Mouse (Mus musculus) bone marrow macrophage, adult 2 months (primary cell): Measurements from ENCODE around the gene Clba1. TPM values are rescaled to one million over a fixed set of nuclear protein-coding genes. Genes with fewer than 3 reads are reported as not detected.
A peak's percentile ranks its signal among the peaks of the same experiment; 100 is the strongest.

ENCODE experiments used
- H3K27ac ChIP-seq: 2 replicates; pipeline ENCODE4 v1.5.1; 2012; ENCODE audit warnings: low read depth, low read length; ENCODE audit not compliant: insufficient read depth
- H3K4me1 ChIP-seq: 2 replicates; pipeline ENCODE4 v1.6.1; 2012; ENCODE audit warnings: low read length; ENCODE audit not compliant: control insufficient read depth, insufficient read depth
- H3K4me3 ChIP-seq: 2 replicates; pipeline ENCODE4 v1.5.1; 2012; ENCODE audit warnings: mild to moderate bottlenecking, low read length, moderate library complexity; ENCODE audit not compliant: insufficient read depth
- CTCF ChIP-seq: IDR thresholded peaks from 2 replicates; pipeline ENCODE4 v1.5.1; 2012; ENCODE audit warnings: low read depth, mild to moderate bottlenecking, low read length, moderate library complexity
- POLR2A ChIP-seq: IDR thresholded peaks from 2 replicates; pipeline ENCODE4 v1.6.1; 2012; ENCODE audit warnings: mild to moderate bottlenecking, low read depth, low read length, borderline replicate concordance
- polyA plus RNA-seq: library from polyadenylated mRNA; stranded (reverse); fragments of >200 nt; gene quantifications from 2 replicates; pipeline ENCODE4 v1.2.4, GENCODE M21; 2012; ENCODE audit not compliant: missing spikeins, insufficient read depth, insufficient read length

Gene Clba1
- polyA plus RNA-seq, 1 experiment, result 2.1 TPM

DNA sequence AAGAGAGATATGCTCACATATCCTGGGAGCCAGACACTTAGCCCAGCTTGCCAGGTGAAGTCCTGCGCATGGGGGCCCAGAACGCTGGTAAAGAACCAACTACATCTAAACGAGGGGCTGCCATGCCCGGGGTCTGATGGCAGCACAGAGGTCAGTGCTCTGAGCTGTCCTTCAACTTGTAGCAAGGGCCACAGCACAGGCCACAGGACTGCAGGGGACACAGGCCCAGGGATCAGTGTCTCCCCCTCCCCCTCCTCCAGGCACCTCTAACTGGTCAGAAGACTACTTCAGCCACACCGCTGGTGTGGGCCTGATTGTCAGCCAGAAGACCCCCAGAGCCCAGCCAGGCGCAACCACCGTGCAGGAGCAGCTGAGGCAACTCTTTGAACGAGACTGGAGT lies 40.6 kb upstream of the Clba1 start:
- TF ChIP-seq POLR2A (no peak), CTCF (no peak)
- Histone ChIP-seq H3K4me1 (peaks cover 10% of the 10 kb centered on the region), H3K27ac (no peak overlapping the region), H3K4me3 (no peak overlapping the region)

DNA sequence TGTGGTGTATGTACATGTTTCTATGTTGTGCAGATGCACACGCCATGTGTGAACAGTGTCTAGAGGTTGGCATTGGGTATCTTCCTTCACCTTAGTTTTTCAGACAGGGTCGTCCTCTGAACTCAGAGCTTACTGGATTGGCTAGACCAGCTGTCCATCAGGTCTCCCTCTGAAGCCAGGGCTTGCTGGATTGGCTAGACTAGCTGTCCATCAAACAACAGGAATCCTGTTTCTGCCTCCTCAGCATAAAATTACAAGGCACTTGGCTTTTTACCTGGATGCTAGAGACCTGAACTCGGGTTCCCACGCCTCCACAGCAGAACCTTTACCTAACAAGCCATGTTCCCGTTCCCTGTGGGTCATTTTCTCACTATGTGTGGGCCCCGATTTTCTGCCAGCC lies 39.7 kb upstream of the Clba1 start:
- Histone ChIP-seq H3K4me3 (no peak overlapping the region), H3K4me1 (peaks cover 1% of the 10 kb centered on the region), H3K27ac (no peak overlapping the region)
- no peak for TF ChIP-seq CTCF
- TF ChIP-seq POLR2A, result no peak

DNA sequence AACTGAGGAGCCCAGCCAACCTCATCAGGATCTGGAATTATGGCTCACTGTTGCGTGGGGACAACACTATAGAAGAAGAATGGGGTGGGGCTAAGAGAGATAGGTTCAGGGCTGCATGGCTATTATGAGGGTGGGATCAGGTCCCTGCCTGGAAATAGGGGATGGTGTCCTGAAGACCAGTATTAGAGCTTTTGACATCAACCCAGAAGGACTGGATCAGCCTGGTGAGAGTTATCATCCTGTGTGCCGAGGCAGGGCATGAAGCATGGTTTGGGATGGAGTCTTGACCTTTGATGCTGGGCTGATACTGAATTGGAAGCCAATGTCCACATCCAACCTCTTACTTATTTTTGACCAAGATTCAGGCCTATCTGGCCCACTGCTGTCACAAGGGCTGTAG lies 39.0 kb upstream of the Clba1 start:
- Histone ChIP-seq H3K27ac (no peak overlapping the region), H3K4me1 (no peaks in the 10 kb centered on the region), H3K4me3 (no peak overlapping the region)
- TF ChIP-seq POLR2A (no peak), CTCF (no peak)

DNA sequence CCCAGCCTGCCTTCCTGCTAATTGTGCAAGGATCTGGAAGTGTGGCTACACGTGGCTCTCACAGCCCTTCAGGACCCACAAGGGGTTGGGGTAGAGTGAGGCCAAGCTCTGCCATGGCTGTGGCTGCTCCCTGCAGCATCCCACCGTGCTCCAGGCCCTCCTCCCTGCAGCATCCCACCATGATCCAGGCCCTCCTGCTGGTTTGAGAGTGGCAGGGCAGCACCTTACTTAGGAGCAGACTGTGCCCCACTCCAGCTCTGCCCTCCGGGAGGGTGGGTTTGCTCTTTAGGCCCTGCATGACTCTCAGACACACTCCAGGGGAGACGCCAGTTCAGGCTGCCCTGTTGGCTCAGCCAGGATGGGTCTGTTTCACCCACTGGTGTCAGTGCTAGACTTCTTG lies 38.3 kb upstream of the Clba1 start:
- Histone ChIP-seq H3K4me3 (no peak overlapping the region), H3K4me1 (no peaks in the 10 kb centered on the region), H3K27ac (no peak overlapping the region)
- no peak for TF ChIP-seq CTCF

DNA sequence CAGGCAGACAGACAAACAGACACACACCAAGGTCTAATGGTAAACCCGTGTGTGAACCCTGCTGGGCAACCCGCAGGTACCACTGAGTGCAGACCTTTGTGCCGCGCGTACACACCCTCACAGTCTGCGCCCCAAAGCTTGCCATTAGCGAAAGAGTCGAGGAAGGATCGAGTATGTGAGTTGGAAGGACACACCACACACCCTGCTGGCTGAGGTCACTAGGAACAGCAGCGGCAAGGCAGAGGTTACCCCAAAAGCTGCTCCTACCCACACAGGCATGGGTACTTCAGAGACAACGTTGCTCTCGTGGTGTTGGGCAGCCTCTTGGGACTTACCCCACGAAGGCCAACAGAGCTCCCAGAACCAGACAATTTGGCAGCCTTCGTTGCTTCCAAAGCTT lies 36.4 kb upstream of the Clba1 start:
- Histone ChIP-seq H3K4me3 (no peak overlapping the region), H3K4me1 (no peaks in the 10 kb centered on the region), H3K27ac (no peak overlapping the region)
- no peak for TF ChIP-seq POLR2A
- TF ChIP-seq CTCF, result no peak

DNA sequence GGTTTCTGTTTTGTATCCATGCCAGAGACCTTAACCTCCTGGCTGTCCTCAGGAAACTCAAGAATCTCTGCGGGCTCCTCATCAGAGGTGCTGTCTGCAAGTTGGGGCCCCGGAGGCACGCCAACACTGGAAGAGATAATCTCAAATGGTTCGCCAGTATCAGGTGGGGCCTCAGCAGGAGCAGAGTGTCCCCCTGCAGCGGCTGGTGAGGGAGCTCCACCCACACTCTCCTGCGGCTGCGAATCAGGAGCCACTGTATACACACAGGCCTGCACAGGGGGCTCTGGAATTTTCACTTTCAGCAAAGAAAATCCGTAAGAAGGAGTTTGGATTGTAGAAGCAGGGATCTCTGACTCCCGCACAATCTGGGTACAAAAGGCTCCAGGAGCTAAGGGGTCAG lies 35.4 kb upstream of the Clba1 start:
- TF ChIP-seq POLR2A, result no peak
- no peak for TF ChIP-seq CTCF

DNA sequence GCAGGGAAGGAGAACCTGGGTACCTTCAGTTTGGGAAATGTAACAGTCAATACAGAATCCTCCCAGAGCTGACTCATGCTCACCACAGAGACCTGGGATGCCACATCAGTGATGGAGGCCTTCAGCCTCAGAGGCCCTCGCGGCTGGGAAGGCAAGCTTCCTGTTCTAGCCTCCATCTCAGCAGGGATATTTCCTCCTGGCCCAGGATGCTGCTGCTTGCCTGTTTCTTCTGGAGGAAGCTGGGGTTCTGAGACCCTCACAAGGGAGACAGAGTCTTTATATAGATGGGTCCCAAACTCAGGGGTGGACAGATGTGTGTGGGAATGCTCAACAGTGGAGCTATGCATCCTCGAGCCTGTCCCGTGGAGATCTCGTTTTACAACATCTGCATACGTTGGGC lies 34.7 kb upstream of the Clba1 start:
- no peaks in the 10 kb centered on the region for H3K4me1 ChIP-seq
- H3K4me3 ChIP-seq, result no peak overlapping the region
- TF ChIP-seq CTCF (no peak), POLR2A (no peak)
- H3K27ac ChIP-seq, result no peak overlapping the region

More for the DNA sequence above, 35.4 kb upstream of the Clba1 start:
- Histone ChIP-seq H3K4me3 (no peak overlapping the region), H3K27ac (no peak overlapping the region), H3K4me1 (no peaks in the 10 kb centered on the region)

DNA sequence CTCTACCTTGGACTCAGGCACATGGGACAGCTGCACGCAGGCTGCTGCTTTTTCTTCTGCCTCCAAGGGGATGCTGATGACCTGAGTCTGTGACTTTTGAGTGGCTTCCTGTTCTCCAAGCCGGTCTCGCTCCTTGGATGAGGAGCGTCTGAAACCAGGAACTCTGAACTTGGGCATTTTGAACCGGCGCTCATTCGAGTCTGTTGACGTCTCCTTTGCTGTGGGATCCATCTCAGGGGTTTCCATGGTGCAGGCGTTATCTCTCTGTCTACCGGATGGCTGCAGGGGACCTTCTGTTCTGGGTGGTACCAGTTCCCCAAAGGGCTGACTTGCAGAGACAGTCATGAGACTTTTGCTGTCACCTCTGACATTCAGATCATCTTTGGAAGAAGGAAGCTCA lies 34.3 kb upstream of the Clba1 start:
- Histone ChIP-seq H3K4me3 (no peak overlapping the region), H3K4me1 (no peaks in the 10 kb centered on the region), H3K27ac (no peak overlapping the region)
- TF ChIP-seq POLR2A (no peak), CTCF (no peak)

DNA sequence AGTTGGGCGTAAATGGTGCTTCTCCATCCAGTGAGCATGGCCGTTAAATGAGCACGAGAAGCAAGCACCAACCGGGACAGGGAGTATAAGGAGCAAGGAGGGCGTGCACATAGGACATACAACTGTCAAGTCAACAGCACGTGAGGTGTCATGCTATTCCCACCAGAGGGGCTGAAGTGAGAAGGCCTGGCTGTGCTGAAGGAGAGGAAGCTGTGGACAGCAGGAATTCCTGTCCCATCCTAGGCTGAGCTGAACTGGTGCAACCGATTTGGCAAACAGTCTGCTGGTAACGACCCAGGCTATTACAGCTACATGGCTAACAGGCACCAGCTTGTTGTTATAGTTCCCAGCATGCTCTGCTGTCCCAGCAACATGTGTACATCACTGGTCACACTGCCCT lies 17.7 kb upstream of the Clba1 start:
- no peak overlapping the region for H3K4me3 ChIP-seq
- H3K27ac ChIP-seq, result no peak overlapping the region

DNA sequence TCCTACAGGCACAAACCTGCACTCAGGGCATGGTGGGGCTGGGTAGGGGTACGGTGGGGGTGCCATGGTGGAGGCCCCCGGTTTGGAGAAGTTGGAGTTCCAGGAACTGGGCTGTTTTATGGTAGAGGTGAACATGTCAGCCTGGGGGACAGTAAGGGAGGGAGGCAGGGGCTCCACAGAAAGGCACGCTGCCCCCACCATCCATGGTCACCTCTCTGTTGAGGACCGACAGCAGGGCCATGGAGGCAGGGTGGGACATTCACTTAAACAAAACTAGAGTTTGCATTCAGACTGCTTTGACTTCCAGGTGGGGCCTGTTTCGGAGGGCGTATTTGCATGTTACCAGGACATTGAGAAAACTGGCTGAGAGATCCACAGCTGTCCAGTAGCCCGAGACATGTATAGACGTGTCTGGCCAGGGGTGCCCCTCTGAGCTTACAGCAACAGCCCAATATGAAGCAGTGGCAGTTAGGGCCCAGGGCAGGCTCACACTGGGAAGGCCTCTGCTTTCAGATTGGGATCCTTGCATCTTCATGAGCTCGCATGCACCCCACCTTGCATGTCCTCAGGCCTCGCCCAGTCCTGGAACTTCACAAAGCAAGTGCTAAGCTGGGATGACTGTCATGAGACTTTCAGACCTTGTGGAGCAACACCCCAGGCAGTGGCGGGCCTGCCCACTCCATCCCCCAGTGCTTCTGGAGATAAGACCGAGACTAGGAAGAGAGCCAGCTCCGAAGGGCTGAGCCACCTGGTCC lies 15.0 kb upstream of the Clba1 start:
- Histone ChIP-seq H3K4me1 (peaks cover 44% of the 10 kb centered on the region), H3K27ac (peak overlapping the region; percentile 79), H3K4me3 (peak overlapping the region; percentile 57)
- TF ChIP-seq POLR2A, result no peak
- TF ChIP-seq CTCF, result no peak

More for the DNA sequence above, 17.7 kb upstream of the Clba1 start:
- TF ChIP-seq CTCF (no peak), POLR2A (no peak)
- peaks cover 21% of the 10 kb centered on the region for H3K4me1 ChIP-seq
